In the genomic region with DNA sequence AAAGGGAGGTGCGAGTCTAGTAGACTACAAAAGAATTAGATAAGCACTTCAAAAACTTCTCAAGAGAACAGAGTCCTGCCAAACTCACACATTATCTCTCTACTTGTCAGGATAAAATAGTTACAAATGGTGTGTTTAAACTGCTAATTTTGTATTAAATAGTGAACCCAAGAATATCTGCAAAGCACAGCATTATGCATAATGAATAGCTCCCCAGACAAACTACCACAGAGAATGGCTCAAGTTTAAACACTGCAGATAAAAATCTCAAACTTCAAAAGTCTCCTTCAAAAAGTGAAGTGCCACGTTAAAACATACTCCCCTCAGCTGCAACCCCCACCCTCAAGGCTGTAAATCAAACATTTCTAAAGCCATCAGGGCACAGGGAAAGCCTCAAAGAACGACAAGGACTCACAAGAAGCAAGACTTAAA, we compare ENCODE assay signal across 7 mouse cellular contexts. TPM values are rescaled to one million over a fixed set of nuclear protein-coding genes. Genes with fewer than 3 reads are reported as not detected.
DNase-seq lines count a peak whose midpoint lies in the region; ATAC-seq and TF ChIP-seq lines count a peak whose summit lies in the region.

No protein-coding gene starts in this region.

- H3K9me3 ChIP-seq in lung, embryonic 16.5 days (ENCODE audit: control insufficient read depth, low read length) = no peaks in the 10 kb centered on the region
- H3K9me3 ChIP-seq in hindbrain, embryonic 10.5 days = no peaks in the 10 kb centered on the region
- no peaks in the 10 kb centered on the region for H3K9me3 ChIP-seq in liver, embryonic 14.5 days (ENCODE audit: control insufficient read depth, low read length)
- no peaks in the 10 kb centered on the region for H3K9me3 ChIP-seq in stomach, embryonic 15.5 days

- H3K27me3 ChIP-seq in lung, embryonic 16.5 days (ENCODE audit: control insufficient read depth, insufficient read depth, low read depth, low read length) = no peaks in the 10 kb centered on the region
- peaks cover 13% of the 10 kb centered on the region for H3K27me3 ChIP-seq in hindbrain, embryonic 10.5 days (ENCODE audit: insufficient read depth, poor library complexity, severe bottlenecking)
- no peaks in the 10 kb centered on the region; the same call in 1 of the 2 replicates for H3K27me3 ChIP-seq in liver, embryonic 14.5 days (ENCODE audit: control insufficient read depth, insufficient read depth, low read length)
- no peaks in the 10 kb centered on the region for H3K27me3 ChIP-seq in stomach, embryonic 15.5 days (replicated peaks)

- peak overlapping the region; percentile 86 for H3K9ac ChIP-seq in lung, embryonic 16.5 days (ENCODE audit: low read length)
- H3K9ac ChIP-seq in liver, embryonic 14.5 days (replicated peaks) = no peak overlapping the region
- H3K9ac ChIP-seq in stomach, embryonic 15.5 days = no peak overlapping the region

- H3K4me2 ChIP-seq in lung, embryonic 16.5 days (ENCODE audit: low read depth, low read length) = peak overlapping the region; percentile 93
- peak overlapping the region; percentile 75 for H3K4me2 ChIP-seq in liver, embryonic 14.5 days (ENCODE audit: low read depth)
- peak overlapping the region; percentile 93 for H3K4me2 ChIP-seq in stomach, embryonic 15.5 days

- no peak for TF ChIP-seq CTCF in lung, adult 2 months (IDR thresholded peaks at IDR 0.05; ENCODE audit: insufficient read depth, low read length)
- no peak for TF ChIP-seq CTCF in liver, embryonic 14.5 days (IDR thresholded peaks at IDR 0.05; ENCODE audit: low read depth)

- H3K27ac ChIP-seq in lung, embryonic 16.5 days (ENCODE audit: low read length) = peak overlapping the region; percentile 79
- no peak overlapping the region for H3K27ac ChIP-seq in hindbrain, embryonic 10.5 days
- H3K27ac ChIP-seq in liver, embryonic 14.5 days = no peak overlapping the region
- no peak overlapping the region for H3K27ac ChIP-seq in stomach, embryonic 15.5 days

- peaks cover 35% of the 10 kb centered on the region for H3K4me1 ChIP-seq in lung, embryonic 16.5 days (replicated peaks; ENCODE audit: control insufficient read depth, insufficient read depth, low read length)
- H3K4me1 ChIP-seq in lung, adult 2 months (ENCODE audit: control insufficient read depth, insufficient read depth, low read length) = peaks cover 5% of the 10 kb centered on the region
- peaks cover 45% of the 10 kb centered on the region for H3K4me1 ChIP-seq in hindbrain, embryonic 10.5 days (replicated peaks)
- peaks cover 9 to 16% of the 10 kb centered on the region in 2 experiments for H3K4me1 ChIP-seq in liver, embryonic 14.5 days (replicated peaks; ENCODE audit: control insufficient read depth in 2 of 2, insufficient read depth in 2 of 2, low read length in 1 of 2)
- 0 out of 2 replicates have a peak, but pooled peaks cover 10% of the 10 kb centered on the region for H3K4me1 ChIP-seq in stomach, embryonic 15.5 days

- no peak for ATAC-seq in lung, embryonic 16.5 days (ENCODE audit: low read depth)
- ATAC-seq in liver, embryonic 14.5 days (ENCODE audit: insufficient read depth) = no peak
- no peak for ATAC-seq in stomach, embryonic 15.5 days (ENCODE audit: insufficient read depth, low FRiP score, low read depth)

- no peak for DNase-seq in lung, adult 2 months
- DNase-seq in hindbrain, embryonic 10.5 days (ENCODE audit: low spot score) = no peak
- DNase-seq in liver, embryonic 14.5 days (ENCODE audit: low read depth in 3 of 3, low spot score in 3 of 3) = no peak
- DNase-seq in MN1 (ENCODE audit: low spot score) = no peak
- no peak for DNase-seq in gastrocnemius, postnatal 10 days

- peak overlapping the region; percentile 87 for H3K4me3 ChIP-seq in lung, embryonic 16.5 days (ENCODE audit: low read length)
- no peak overlapping the region for H3K4me3 ChIP-seq in lung, adult 2 months (replicated peaks; ENCODE audit: extremely low read depth, low read depth, low read length)
- peak overlapping the region; percentile 91 for H3K4me3 ChIP-seq in hindbrain, embryonic 10.5 days
- no peak overlapping the region; a peak in 1 of 4 replicates for H3K4me3 ChIP-seq in liver, embryonic 14.5 days (ENCODE audit: insufficient read depth in 1 of 2, low read depth in 2 of 2, low read length in 2 of 2)
- H3K4me3 ChIP-seq in stomach, embryonic 15.5 days (replicated peaks) = peak overlapping the region; percentile 85; the same call in 1 of the 2 replicates

- no peaks in the 10 kb centered on the region for H3K36me3 ChIP-seq in lung, embryonic 16.5 days (ENCODE audit: control insufficient read depth, insufficient read depth, low read length)
- no peaks in the 10 kb centered on the region for H3K36me3 ChIP-seq in hindbrain, embryonic 10.5 days
- H3K36me3 ChIP-seq in liver, embryonic 14.5 days (replicated peaks; ENCODE audit: control insufficient read depth, insufficient read depth, low read depth) = no peaks in the 10 kb centered on the region
- no peaks in the 10 kb centered on the region for H3K36me3 ChIP-seq in stomach, embryonic 15.5 days

- whole genome bisulfite sequencing in lung, embryonic 16.5 days = 11% methylated on average over 3 of the region's 3 CpGs
- WGBS in lung, adult 2 months = 29% methylated on average over 3 of the region's 3 CpGs
- 26% methylated on average over 3 of the region's 3 CpGs for whole genome bisulfite sequencing in hindbrain, embryonic 10.5 days
- WGBS in liver, embryonic 14.5 days (ENCODE audit: insufficient replicate concordance) = 13% methylated on average over 3 of the region's 3 CpGs
- 19% methylated on average over 3 of the region's 3 CpGs for WGBS in stomach, embryonic 15.5 days

- TF ChIP-seq EP300 in liver, embryonic 14.5 days (IDR thresholded peaks at IDR 0.05; ENCODE audit: low read depth) = no peak

- no peak for TF ChIP-seq POLR2A in lung, adult 2 months (IDR thresholded peaks at IDR 0.05; ENCODE audit: borderline replicate concordance, extremely low read depth, low read depth, low read length)

RNA-seq across cellular contexts. Expression of a gene that starts 2.0 kb away (rescaled TPM):
- 15.9 and 17.2 TPM in 2 replicates for polyA plus RNA-seq in lung, embryonic 16.5 days (2015; fragmentation: Nextera tagmentation; extraction: Ambion mirVana)
- 10.8 and 14.4 TPM in 2 replicates for polyA plus RNA-seq in lung, adult 2 months (2012; rRNA removed)
- 8.9 and 11.6 TPM in 2 replicates for polyA plus RNA-seq in hindbrain, embryonic 10.5 days (2016; fragmentation: Nextera tagmentation; extraction: Ambion mirVana)
- 1.4 and 1.5 TPM in 2 replicates for polyA plus RNA-seq in liver, embryonic 14.5 days (2012; rRNA removed)
- polyA plus RNA-seq in liver, embryonic 14.5 days (2014; fragmentation: Nextera tagmentation; extraction: Ambion mirVana) = 2.3 and 2.4 TPM in 2 replicates
- polyA plus RNA-seq in stomach, embryonic 15.5 days (2015; fragmentation: Nextera tagmentation; extraction: Ambion mirVana) = 12.9 and 13.4 TPM in 2 replicates
- total RNA-seq in gastrocnemius, postnatal 10 days (2021) = 10 to 100 TPM; 14.6 to 16.3 TPM

Comparison
In these comparisons a context has a peak if more than half of its experiments do, and no peak if none do; other contexts are left out.
1. H3K4me3 ChIP-seq: peak in lung, embryonic 16.5 days (single experiment), hindbrain, embryonic 10.5 days (single experiment) and stomach, embryonic 15.5 days (single experiment); none in lung, adult 2 months (single experiment) and liver, embryonic 14.5 days (0 of 2).
2. Peak in every context shown above with its lines, with median percentiles within 50 percentile points of each other: H3K4me2 ChIP-seq.